8 mouse cellular contexts compared by ENCODE assay signal in genomic region chr4:133498160-133498724, GRCm38 (mm10). TPM values are rescaled to one million over a fixed set of nuclear protein-coding genes. Genes with fewer than 3 reads are reported as not detected.
DNase-seq lines count a peak whose midpoint lies in the region; ATAC-seq and TF ChIP-seq lines count a peak whose summit lies in the region.

Trnp1 (minus strand) TSS chr4:133498550.

- TF ChIP-seq RAD21 in MEL (IDR thresholded peaks at IDR 0.05; ENCODE audit: low read depth, low read length), result no peak

- H3K9me3 ChIP-seq in MEL (replicated peaks; ENCODE audit: insufficient read depth, low read length), result no peaks in the 10 kb centered on the region
- no peaks in the 10 kb centered on the region for H3K9me3 ChIP-seq in forebrain, postnatal 0 days (ENCODE audit: low read length)
- no peaks in the 10 kb centered on the region for H3K9me3 ChIP-seq in hindbrain, embryonic 10.5 days
- no peaks in the 10 kb centered on the region for H3K9me3 ChIP-seq in lung, embryonic 14.5 days (ENCODE audit: low read depth, low read length)
- no peaks in the 10 kb centered on the region for H3K9me3 ChIP-seq in neural tube, embryonic 15.5 days (replicated peaks)

- no peak for TF ChIP-seq CTCF in MEL (IDR thresholded peaks at IDR 0.05 in 2 of 3, conservative IDR thresholded peaks at IDR 0.05 in 1 of 3; ENCODE audit: control insufficient read depth in 1 of 3, insufficient read depth in 1 of 3, low read depth in 2 of 3, low read length in 3 of 3, poor library complexity in 1 of 3, severe bottlenecking in 1 of 3)
- TF ChIP-seq CTCF in forebrain, postnatal 0 days (IDR thresholded peaks at IDR 0.05; ENCODE audit: low read depth), result no peak
- TF ChIP-seq CTCF in lung, embryonic 14.5 days (IDR thresholded peaks at IDR 0.05; ENCODE audit: low read depth), result no peak

- no peak for TF ChIP-seq POLR2A in MEL (IDR thresholded peaks at IDR 0.05; ENCODE audit: control insufficient read depth in 1 of 2, insufficient read depth in 1 of 2, low read depth in 1 of 2, low read length in 2 of 2, poor library complexity in 1 of 2)

- TF ChIP-seq EP300 in MEL (IDR thresholded peaks at IDR 0.05; ENCODE audit: low read depth in 1 of 2, low read length in 2 of 2), result no peak

- no peaks in the 10 kb centered on the region; the same call in 1 of the 2 replicates for H3K79me2 ChIP-seq in MEL (ENCODE audit: control insufficient read depth, insufficient read depth, low read length, poor library complexity)

- H3K9ac ChIP-seq in MEL (ENCODE audit: control insufficient read depth, low read depth, low read length, poor library complexity, severe bottlenecking), result peak within 1 kb of the TSS; percentile 50; the same call in 1 of the 2 replicates
- H3K9ac ChIP-seq in forebrain, postnatal 0 days, result peak within 1 kb of the TSS; percentile 70
- H3K9ac ChIP-seq in lung, embryonic 14.5 days, result peak within 1 kb of the TSS; percentile 44
- H3K9ac ChIP-seq in neural tube, embryonic 15.5 days (replicated peaks), result peak within 1 kb of the TSS; percentile 76

- peak within 1 kb of the TSS; percentile 98 for H3K4me2 ChIP-seq in forebrain, postnatal 0 days (ENCODE audit: low read depth)
- peak within 1 kb of the TSS; percentile 100 for H3K4me2 ChIP-seq in lung, embryonic 14.5 days
- peak within 1 kb of the TSS; percentile 98 for H3K4me2 ChIP-seq in neural tube, embryonic 15.5 days

- peaks cover 3 to 9% of the 10 kb centered on the region in 2 experiments; a peak in 3 of 4 replicates for H3K4me1 ChIP-seq in MEL (ENCODE audit: control insufficient read depth in 1 of 2, insufficient read depth in 2 of 2, low read length in 2 of 2)
- 0 out of 2 replicates have a peak, but pooled peaks cover 5% of the 10 kb centered on the region for H3K4me1 ChIP-seq in forebrain, postnatal 0 days (ENCODE audit: insufficient read depth)
- peaks cover 31% of the 10 kb centered on the region for H3K4me1 ChIP-seq in hindbrain, embryonic 10.5 days (replicated peaks)
- H3K4me1 ChIP-seq in lung, embryonic 14.5 days (ENCODE audit: insufficient read depth), result peaks cover 8% of the 10 kb centered on the region
- peaks cover 41% of the 10 kb centered on the region for H3K4me1 ChIP-seq in neural tube, embryonic 15.5 days

- peak; percentile 71 for DNase-seq in MEL (ENCODE audit: low read depth, low spot score)
- DNase-seq in cerebellum, adult 18-20 months, result peak; percentile 94
- peak; percentile 89 for DNase-seq in forebrain, postnatal 0 days
- peak; percentile 83 for DNase-seq in hindbrain, embryonic 10.5 days (ENCODE audit: low spot score)
- peak; percentile 91 for DNase-seq in layer of hippocampus, adult 9-11 months
- peak; percentile 90 for DNase-seq in lung, embryonic 14.5 days
- peak; percentile 70 for DNase-seq in thymus, postnatal 4 days

- peak; percentile 95 for ATAC-seq in forebrain, postnatal 0 days
- peak; percentile 89 for ATAC-seq in lung, embryonic 14.5 days (ENCODE audit: insufficient read depth)
- ATAC-seq in neural tube, embryonic 15.5 days (ENCODE audit: low FRiP score), result peak; percentile 92

- no peaks in the 10 kb centered on the region; a peak in 2 of 4 replicates for H3K27me3 ChIP-seq in MEL (ENCODE audit: control insufficient read depth in 1 of 2, insufficient read depth in 2 of 2, low read length in 2 of 2)
- H3K27me3 ChIP-seq in forebrain, postnatal 0 days (ENCODE audit: insufficient read depth, low read length), result peaks cover 26% of the 10 kb centered on the region
- H3K27me3 ChIP-seq in hindbrain, embryonic 10.5 days (ENCODE audit: insufficient read depth, poor library complexity, severe bottlenecking), result peaks cover 96% of the 10 kb centered on the region
- peaks cover 73% of the 10 kb centered on the region for H3K27me3 ChIP-seq in lung, embryonic 14.5 days (ENCODE audit: insufficient read depth, low read length)
- H3K27me3 ChIP-seq in neural tube, embryonic 15.5 days (replicated peaks), result peaks cover 79% of the 10 kb centered on the region

- 1% methylated on average over 35 of the region's 53 CpGs for WGBS in forebrain, postnatal 0 days
- under 1% methylated on average over 49 of the region's 53 CpGs for WGBS in hindbrain, embryonic 10.5 days
- 1% methylated on average over 50 of the region's 53 CpGs for WGBS in lung, embryonic 14.5 days
- under 1% methylated on average over 52 of the region's 53 CpGs for WGBS in neural tube, embryonic 15.5 days

- peaks cover 0 to 2% of the 10 kb centered on the region in 2 experiments; a peak in 1 of 4 replicates for H3K36me3 ChIP-seq in MEL (ENCODE audit: control insufficient read depth in 1 of 2, insufficient read depth in 2 of 2, low read length in 2 of 2)
- H3K36me3 ChIP-seq in forebrain, postnatal 0 days (ENCODE audit: insufficient read depth), result no peaks in the 10 kb centered on the region
- H3K36me3 ChIP-seq in hindbrain, embryonic 10.5 days, result no peaks in the 10 kb centered on the region
- no peaks in the 10 kb centered on the region for H3K36me3 ChIP-seq in lung, embryonic 14.5 days (ENCODE audit: insufficient read depth)
- no peaks in the 10 kb centered on the region for H3K36me3 ChIP-seq in neural tube, embryonic 15.5 days

- peak within 1 kb of the TSS; percentile 43 to 61; a peak in 3 of 4 replicates for H3K4me3 ChIP-seq in MEL (ENCODE audit: control insufficient read depth in 1 of 2, insufficient read depth in 1 of 2, low read depth in 2 of 2, low read length in 2 of 2)
- peak within 1 kb of the TSS; percentile 82 for H3K4me3 ChIP-seq in forebrain, postnatal 0 days (ENCODE audit: low read depth, low read length)
- peak within 1 kb of the TSS; percentile 76 for H3K4me3 ChIP-seq in hindbrain, embryonic 10.5 days
- H3K4me3 ChIP-seq in lung, embryonic 14.5 days (ENCODE audit: low read depth, low read length), result peak within 1 kb of the TSS; percentile 58
- H3K4me3 ChIP-seq in neural tube, embryonic 15.5 days (replicated peaks), result peak within 1 kb of the TSS; percentile 71

- no peak within 1 kb of the TSS for H3K27ac ChIP-seq in MEL (ENCODE audit: control insufficient read depth, low read depth, low read length)
- peak within 1 kb of the TSS; percentile 45; the same call in 1 of the 2 replicates for H3K27ac ChIP-seq in forebrain, postnatal 0 days (ENCODE audit: low read depth, low read length)
- peak within 1 kb of the TSS; percentile 77 for H3K27ac ChIP-seq in hindbrain, embryonic 10.5 days
- H3K27ac ChIP-seq in lung, embryonic 14.5 days (ENCODE audit: low read depth), result no peak within 1 kb of the TSS
- peak within 1 kb of the TSS; percentile 43; the same call in 1 of the 2 replicates for H3K27ac ChIP-seq in neural tube, embryonic 15.5 days (replicated peaks)

TF ChIP-seq in MEL, 35 proteins besides CTCF, POLR2A, EP300 and RAD21:
- TF ChIP-seq BHLHE40 (IDR thresholded peaks at IDR 0.05; ENCODE audit: borderline replicate concordance, low read depth, low read length) (peak; percentile 90), POLR2AphosphoS2 (IDR thresholded peaks at IDR 0.05; ENCODE audit: low read length) (no peak)

RNA-seq across cellular contexts. Expression of gene Trnp1, which starts in this region (rescaled TPM):
- 0.92 and 1.6 TPM in 2 replicates for total RNA-seq in MEL (2012; rRNA removed)
- polyA plus RNA-seq in MEL (2012; ENCODE audit: insufficient read depth in 1 of 2, insufficient read length in 2 of 2, low read depth in 1 of 2, low replicate concordance in 2 of 2, missing spikeins in 1 of 2), result 1 to 10 TPM in 1 of 2 experiments, not detected in 1; 1.6 TPM
- total RNA-seq in forebrain, postnatal 0 days (2014; rRNA removed), result 25.7 and 32.1 TPM in 2 replicates
- polyA plus RNA-seq in forebrain, postnatal 0 days (2015; fragmentation: Nextera tagmentation; extraction: Ambion mirVana), result 14.3 and 17.7 TPM in 2 replicates
- polyA plus RNA-seq in hindbrain, embryonic 10.5 days (2016; fragmentation: Nextera tagmentation; extraction: Ambion mirVana), result 1.1 and 1.3 TPM in 2 replicates
- 1.1 and 1.3 TPM in 2 replicates for polyA plus RNA-seq in lung, embryonic 14.5 days (2014; fragmentation: Nextera tagmentation; extraction: Ambion mirVana)
- 10.6 and 14.3 TPM in 2 replicates for polyA plus RNA-seq in neural tube, embryonic 15.5 days (2015; fragmentation: Nextera tagmentation; extraction: Ambion mirVana)

Comparison
In these comparisons a context has a peak if more than half of its experiments do, and no peak if none do; other contexts are left out.
1. RNA of gene Trnp1 (total RNA-seq): 25.7 to 32.1 TPM in forebrain, postnatal 0 days; 0.92 to 1.6 TPM in MEL; every median in the first group is over 10 times any median in the second.
2. H3K27ac ChIP-seq: peak in forebrain, postnatal 0 days (single experiment), hindbrain, embryonic 10.5 days (single experiment) and neural tube, embryonic 15.5 days (single experiment); none in MEL (single experiment) and lung, embryonic 14.5 days (single experiment).
3. Peak in every context shown above with its lines, with median percentiles within 50 percentile points of each other: DNase-seq, H3K4me3 ChIP-seq, H3K9ac ChIP-seq, ATAC-seq and H3K4me2 ChIP-seq.